Mouse (Mus musculus) frontal cortex, postnatal 10 days (tissue): ENCODE data around the gene Hsd3b2.
"Not testable (repeated sequence)": the region's sequence is repeated elsewhere in the genome, so short reads cannot be mapped to it uniquely, and the experiment has no call there.

ENCODE experiments used
- DNase-seq, 2 experiments: peaks; one replicate each; pipeline ENCODE4 v3.0.0; 2022; ENCODE audit warnings: low spot score in 2 of 2, mixed read lengths in 1 of 2

The Hsd3b2 gene

DNA sequence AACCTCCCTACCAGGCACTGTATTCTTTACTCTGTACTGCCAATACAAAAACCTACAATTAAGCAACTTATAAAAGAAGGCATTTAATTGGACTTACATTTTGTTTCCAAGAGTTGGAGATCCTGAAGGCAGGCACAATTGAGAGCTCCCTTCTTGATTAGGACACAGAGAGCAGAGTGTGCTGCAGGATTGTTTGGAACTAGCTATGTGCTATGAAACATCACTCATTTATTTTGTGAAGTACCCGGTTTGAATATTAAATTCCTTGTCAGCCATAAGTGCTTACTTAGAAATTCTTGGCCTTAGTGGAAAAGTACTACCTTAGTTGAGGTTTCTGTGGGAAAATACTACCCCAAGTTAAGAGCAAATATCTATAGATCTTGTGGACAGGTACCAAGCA is at the start of gene Hsd3b2:
Gene Hsd3b2, minus strand, starts transcription at position 168 of the 400 bp plus-strand sequence.
- DNase-seq, result no peak

DNA sequence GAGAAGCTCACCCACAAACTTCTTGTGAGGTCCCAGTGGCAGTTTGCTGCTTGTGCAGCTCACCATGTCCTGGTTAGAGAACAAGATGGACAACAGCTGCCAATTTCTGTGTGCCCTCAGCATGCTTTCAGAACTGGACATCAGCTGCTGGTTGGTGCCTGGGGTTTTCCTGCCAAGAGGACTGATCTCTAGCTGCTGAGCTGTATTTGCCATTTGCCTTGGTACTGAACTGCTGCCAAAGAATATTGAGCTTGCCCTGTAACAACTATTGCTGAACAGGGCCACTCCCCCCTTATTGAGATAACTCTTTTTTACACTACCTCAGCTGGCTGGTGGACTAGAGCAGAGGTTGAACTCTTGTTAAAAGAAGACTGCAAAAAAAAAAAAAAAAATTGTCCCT is 39.8 kb upstream of the Hsd3b2 start:
- DNase-seq, result no peak

DNA sequence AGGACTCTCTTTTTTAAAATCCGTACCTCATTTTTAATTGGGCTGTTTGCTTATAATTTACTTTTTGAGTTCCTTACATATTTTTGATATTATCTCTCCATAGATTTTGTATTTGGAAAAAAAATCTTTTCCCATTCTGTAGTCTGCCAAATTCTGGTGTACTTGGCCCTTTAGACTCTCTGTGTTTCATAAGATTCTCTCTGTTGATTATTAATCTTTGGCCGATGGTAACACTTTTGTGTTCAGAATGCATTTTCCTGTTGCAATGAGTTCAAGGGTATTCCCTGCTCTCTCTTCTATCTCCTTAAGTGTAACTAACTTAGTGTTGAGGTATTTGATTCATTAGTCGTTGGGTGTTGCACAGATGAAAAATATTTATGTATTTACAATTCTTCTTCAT is 32.5 kb upstream of the Hsd3b2 start:
- no peak for DNase-seq

DNA sequence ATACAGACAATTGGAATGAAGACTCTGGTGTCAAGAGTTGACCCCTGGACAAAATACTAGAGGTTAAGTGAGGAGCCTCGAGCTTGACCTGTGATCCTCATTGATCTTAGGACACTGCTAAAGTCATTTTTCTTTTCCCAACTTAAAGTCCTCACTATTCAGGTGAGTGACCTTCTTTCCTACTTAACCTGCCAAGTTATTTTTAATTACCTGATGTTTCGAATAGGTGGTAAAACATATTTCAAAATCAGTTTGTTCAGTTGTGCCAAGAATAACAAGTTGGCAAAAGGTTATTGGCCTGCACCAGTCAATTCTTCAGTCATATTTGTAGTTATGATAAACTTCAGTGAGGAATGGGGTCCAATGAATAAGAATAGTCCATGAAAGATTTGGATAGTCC is 27.8 kb upstream of the Hsd3b2 start:
- no peak for DNase-seq

DNA sequence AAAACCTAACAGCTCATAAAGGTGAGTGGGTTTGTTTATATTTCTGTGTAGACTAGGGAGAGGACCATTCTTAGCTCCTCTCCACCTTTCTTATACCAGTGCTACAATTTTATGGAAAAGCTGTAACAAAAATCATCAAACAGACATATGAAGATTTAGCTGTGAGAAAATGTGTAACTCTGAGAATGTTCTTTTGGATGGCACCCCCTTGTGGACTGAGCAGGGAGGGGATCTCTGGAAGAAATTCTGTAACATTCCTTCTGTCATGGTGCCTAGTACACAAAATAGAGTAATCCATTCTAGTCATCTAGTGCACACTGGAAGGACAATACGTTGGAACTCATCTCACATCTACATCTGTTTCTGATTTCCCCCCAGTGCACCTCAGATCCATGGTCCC is 16.7 kb upstream of the Hsd3b2 start:
- not testable (repeated sequence) for DNase-seq

DNA sequence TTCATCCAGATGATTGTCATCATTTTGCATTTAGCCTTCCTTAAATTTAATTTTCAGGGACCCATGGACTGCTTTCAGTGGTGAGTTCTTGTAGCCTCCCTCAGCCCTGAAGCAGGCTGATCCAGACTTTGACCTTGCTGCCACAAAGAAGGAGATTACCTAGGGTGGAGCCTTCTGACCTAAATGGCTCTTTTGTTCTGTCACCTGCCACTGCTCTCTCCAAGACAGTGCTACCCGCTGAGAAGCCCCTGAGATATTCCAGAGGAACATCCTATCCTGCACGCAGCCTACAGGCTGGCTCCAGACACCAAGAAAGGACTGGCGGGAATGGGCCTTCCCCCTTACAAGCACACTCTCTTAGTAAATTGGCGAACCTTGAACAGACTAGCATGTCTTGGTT is 10.0 kb upstream of the Hsd3b2 start:
- no peak for DNase-seq

DNA sequence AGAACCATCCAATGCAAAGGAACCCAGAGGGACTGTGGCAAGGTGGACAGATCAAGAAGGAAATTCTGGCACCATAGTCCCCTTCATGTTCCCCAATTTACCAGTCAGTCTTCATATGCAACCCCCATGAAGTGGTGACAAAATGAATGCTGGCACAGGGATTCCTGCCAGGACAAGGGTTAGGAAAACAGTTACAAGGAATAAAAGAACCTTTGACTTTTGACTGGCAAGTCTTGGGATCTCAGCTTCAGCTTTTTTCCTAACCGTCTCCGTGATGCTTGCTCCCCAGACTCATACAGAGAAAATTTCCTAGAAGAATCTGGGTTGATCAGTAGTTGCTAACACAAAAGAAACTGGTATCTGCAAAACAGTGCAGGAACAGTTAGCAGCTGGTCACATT is 9.4 kb upstream of the Hsd3b2 start:
- no peak for DNase-seq

DNA sequence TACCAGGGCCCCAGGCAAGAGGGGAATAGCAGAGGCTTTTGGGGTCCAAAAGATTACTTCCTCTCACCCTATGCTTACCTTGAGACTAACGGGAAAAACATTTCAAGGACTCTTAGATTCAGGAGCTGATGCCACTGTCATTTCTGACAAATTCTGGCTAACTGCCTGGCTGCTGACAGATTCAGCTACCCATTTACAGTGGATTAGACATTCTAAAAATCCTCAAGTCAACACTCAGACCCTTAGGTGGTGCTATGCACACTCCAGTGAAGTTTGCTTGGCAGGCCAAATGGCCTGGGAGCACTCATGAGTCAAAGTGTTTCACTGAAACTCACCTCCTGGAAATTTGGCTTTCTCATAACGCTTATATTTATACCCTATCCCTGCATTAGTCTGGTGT is 1.9 kb upstream of the Hsd3b2 start:
- DNase-seq, result no peak

DNA sequence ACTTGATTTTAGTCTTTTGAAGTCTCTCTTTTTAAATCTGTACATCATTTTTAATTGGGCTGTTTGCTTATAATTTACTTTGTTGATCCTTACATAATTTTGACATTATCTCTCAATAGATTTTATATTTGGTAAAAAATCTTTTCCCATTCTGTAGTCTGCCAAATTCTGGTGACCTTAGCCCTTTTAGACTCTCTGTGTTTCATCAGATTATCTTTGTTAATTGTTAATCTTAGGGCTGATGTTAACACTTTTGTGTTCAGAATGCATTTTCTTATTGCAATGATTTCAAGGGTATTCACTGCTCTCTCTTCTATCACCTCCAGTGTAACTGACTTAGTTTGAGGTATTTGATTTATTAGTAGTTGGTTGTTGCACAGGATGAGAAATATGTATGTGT is 3.6 kb downstream of the Hsd3b2 start:
- no peak for DNase-seq

DNA sequence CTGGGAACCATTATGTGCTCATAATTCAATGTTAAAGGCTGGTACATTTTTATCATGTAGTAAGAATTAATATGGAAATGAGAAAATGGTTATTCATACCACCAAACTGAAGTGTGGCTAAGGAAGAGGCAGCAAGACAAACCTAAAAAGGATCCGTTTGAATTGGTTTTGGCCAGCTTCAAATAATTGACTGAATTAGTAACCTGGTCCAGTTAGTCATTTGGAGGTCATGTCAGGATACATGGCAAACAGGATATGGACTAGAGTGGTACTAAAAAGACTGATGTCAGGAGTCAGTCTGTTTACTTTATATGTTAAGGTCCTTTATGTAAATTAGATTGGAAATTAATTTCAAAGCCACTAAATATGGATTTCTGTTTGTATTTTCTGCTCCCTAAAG is 41.9 kb downstream of the Hsd3b2 start:
- DNase-seq, result no peak

DNA sequence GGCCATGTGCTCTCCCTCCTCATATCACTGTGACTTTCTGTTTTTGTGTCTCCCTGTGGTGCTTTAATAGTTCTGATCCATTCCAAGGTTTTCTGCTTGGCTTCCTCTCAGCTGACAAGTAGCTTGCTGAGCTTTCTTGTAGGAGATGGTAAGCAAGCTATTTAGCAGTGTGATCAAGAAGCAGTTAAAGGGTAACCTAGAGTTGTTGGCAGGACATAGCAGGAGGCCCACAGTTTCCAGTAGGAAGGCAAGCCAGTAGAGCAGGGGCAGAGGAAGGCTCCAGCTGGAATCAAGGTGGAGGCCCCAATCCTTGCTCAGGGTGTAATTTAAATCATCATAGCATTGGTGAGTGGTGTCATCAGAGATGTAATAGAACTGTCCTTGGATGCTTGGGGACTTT is 43.6 kb downstream of the Hsd3b2 start:
- no peak for DNase-seq
